Mouse (Mus musculus) CH12.LX (cell line): ENCODE measurements around the gene Col24a1. TPM values are rescaled to one million over a fixed set of nuclear protein-coding genes. Genes with fewer than 3 reads are reported as not detected.

Experiments used
- DNase-seq: peaks from one replicate; pipeline ENCODE4 v3.0.0-alpha.2; 2013; ENCODE audit errors: extremely low read depth
- H3K27ac ChIP-seq: 2 replicates; pipeline ENCODE4 v1.5.1; 2012; ENCODE audit warnings: low read depth, mild to moderate bottlenecking, control low read depth, moderate library complexity; ENCODE audit not compliant: insufficient read depth
- H3K27me3 ChIP-seq: replicated peaks from 2 replicates; pipeline ENCODE3; 2012; ENCODE audit warnings: inconsistent platforms
- H3K36me3 ChIP-seq, 2 experiments: replicated peaks in 1 of 2; 2 replicates each; pipeline versions ENCODE3 to v1.6.1; 2012; ENCODE audit warnings: inconsistent platforms in 1 of 2, low read length in 1 of 2, mild to moderate bottlenecking in 1 of 2, mixed read lengths in 1 of 2, moderate library complexity in 1 of 2; ENCODE audit not compliant: control insufficient read depth in 1 of 2, insufficient read depth in 1 of 2
- H3K4me1 ChIP-seq, 2 experiments: 2 replicates each; pipeline ENCODE4 v1.6.1; 2012; ENCODE audit warnings: inconsistent platforms in 1 of 2, moderate library complexity in 1 of 2; ENCODE audit not compliant: insufficient read depth in 2 of 2, control insufficient read depth in 1 of 2
- H3K4me2 ChIP-seq: 2 replicates; pipeline ENCODE4 v1.6.1; 2012; ENCODE audit warnings: low read depth, mild to moderate bottlenecking, control low read depth; ENCODE audit not compliant: poor library complexity, insufficient read depth, severe bottlenecking
- H3K4me3 ChIP-seq, 3 experiments: fragments of 150-350 bp in 1 of 3; sonication (generic) in 1 of 3; replicated peaks in 1 of 3; 2 replicates each; pipeline versions ENCODE3 to v1.5.1; 2011 to 2012; ENCODE audit warnings: low read depth in 2 of 3, low read length in 2 of 3, mild to moderate bottlenecking in 2 of 3, moderate library complexity in 2 of 3, control low read depth in 1 of 3, improper control_type of control experiment in 1 of 3, inconsistent platforms in 1 of 3, mixed read lengths in 1 of 3; ENCODE audit not compliant: poor library complexity in 1 of 3
- H3K79me2 ChIP-seq: replicated peaks from 2 replicates; pipeline ENCODE4 v1.6.1; 2012; ENCODE audit warnings: mild to moderate bottlenecking, moderate library complexity; ENCODE audit not compliant: control insufficient read depth, poor library complexity, insufficient read depth, severe bottlenecking; ENCODE audit errors: extremely low read depth
- H3K9ac ChIP-seq: 2 replicates; pipeline ENCODE4 v1.6.1; 2012; ENCODE audit warnings: low read depth, mild to moderate bottlenecking, control low read depth, moderate library complexity; ENCODE audit not compliant: insufficient read depth
- H3K9me3 ChIP-seq: replicated peaks from 2 replicates; pipeline ENCODE3; 2012; ENCODE audit warnings: low read length, inconsistent platforms, mixed read lengths
- BHLHE40 ChIP-seq: IDR thresholded peaks from 2 replicates; pipeline ENCODE4 v1.6.1; 2011; ENCODE audit warnings: mild to moderate bottlenecking, low read depth, low read length, improper control_type of control experiment
- CHD1 ChIP-seq: IDR thresholded peaks from 2 replicates; pipeline ENCODE4 v1.6.1; 2012; ENCODE audit warnings: low read depth, low read length, improper control_type of control experiment, inconsistent platforms
- ELF1 ChIP-seq: IDR thresholded peaks from 2 replicates; pipeline ENCODE4 v1.6.1; 2014; ENCODE audit warnings: low read depth, mild to moderate bottlenecking, inconsistent platforms, low read length, improper control_type of control experiment
- JUN ChIP-seq: IDR thresholded peaks from 2 replicates; pipeline ENCODE4 v1.6.1; 2011; ENCODE audit warnings: low read depth, mild to moderate bottlenecking, low read length, improper control_type of control experiment, moderate library complexity; ENCODE audit not compliant: insufficient read depth
- MAFK ChIP-seq: IDR thresholded peaks from 2 replicates; pipeline ENCODE4 v1.6.1; 2011; ENCODE audit warnings: low read length, improper control_type of control experiment; ENCODE audit not compliant: insufficient replicate concordance
- MAX ChIP-seq: IDR thresholded peaks from 2 replicates; pipeline ENCODE4 v1.6.1; 2011; ENCODE audit warnings: low read length, improper control_type of control experiment
- MAZ ChIP-seq: IDR thresholded peaks from 2 replicates; pipeline ENCODE4 v1.6.1; 2012; ENCODE audit warnings: low read depth, mild to moderate bottlenecking, inconsistent platforms, low read length, improper control_type of control experiment, moderate library complexity
- MXI1 ChIP-seq: IDR thresholded peaks from 2 replicates; pipeline ENCODE4 v1.6.1; 2011; ENCODE audit warnings: mild to moderate bottlenecking, low read depth, low read length, improper control_type of control experiment
- MYC ChIP-seq: IDR thresholded peaks from 2 replicates; pipeline ENCODE4 v1.6.1; 2011; ENCODE audit warnings: low read depth, mild to moderate bottlenecking, improper control_type of control experiment, low read length
- NELFE ChIP-seq: IDR thresholded peaks from 2 replicates; pipeline ENCODE4 v1.6.1; 2011; ENCODE audit warnings: low read depth, low read length, improper control_type of control experiment
- PAX5 ChIP-seq: IDR thresholded peaks from 2 replicates; pipeline ENCODE4 v1.6.1; 2012; ENCODE audit warnings: low read length, inconsistent platforms, mixed read lengths
- POLR2A ChIP-seq: IDR thresholded peaks from 2 replicates; pipeline ENCODE4 v1.6.1; 2011; ENCODE audit warnings: low read depth, mild to moderate bottlenecking, improper control_type of control experiment, low read length
- POLR2AphosphoS2 ChIP-seq: IDR thresholded peaks from 2 replicates; pipeline ENCODE4 v1.6.1; 2011; ENCODE audit warnings: low read depth, low read length, improper control_type of control experiment
- USF1 ChIP-seq: IDR thresholded peaks from 2 replicates; pipeline ENCODE4 v1.6.1; 2014; ENCODE audit warnings: low read depth, mild to moderate bottlenecking, inconsistent platforms, low read length, improper control_type of control experiment
- USF2 ChIP-seq: conservative IDR thresholded peaks from 2 replicates; pipeline ENCODE4 v1.6.1; 2011; ENCODE audit warnings: low read depth, low read length, improper control_type of control experiment
- ZKSCAN1 ChIP-seq: IDR thresholded peaks from 2 replicates; pipeline ENCODE4 v1.6.1; 2012; ENCODE audit warnings: low read depth, inconsistent platforms, low read length, improper control_type of control experiment, borderline replicate concordance
- ZMIZ1 ChIP-seq: IDR thresholded peaks from 2 replicates; pipeline ENCODE4 v1.6.1; 2012; ENCODE audit warnings: low read depth, mild to moderate bottlenecking, inconsistent platforms, low read length, improper control_type of control experiment
- dilution Hi-C: fragments of 300-500 bp; cut with MboI; formaldehyde crosslinking; loops from 2 replicates; pipeline ENCODE4 v1.14.3; 2020; ENCODE audit warnings: low sequenced_read_pairs; ENCODE audit not compliant: extremely low pct_unique_long_range_greater_than_20kb, extremely low pct_ligation_motif_present
- in situ Hi-C: fragments of 300-500 bp; cut with MboI; formaldehyde crosslinking; loops from 3 replicates; pipeline ENCODE4 v1.14.3; 2019; ENCODE audit warnings: low sequenced_read_pairs, low pct_ligation_motif_present, low pct_unique_long_range_greater_than_20kb, mixed read lengths
- polyA plus RNA-seq: library from polyadenylated mRNA; unstranded; fragments of >175 nt; gene quantifications from 2 replicates; pipeline ENCODE4 v1.2.1, GENCODE M21; 2012; ENCODE audit warnings: low read depth; ENCODE audit not compliant: insufficient read length
- total RNA-seq, 2 experiments: library from RNA; depleted of rRNA; stranded (reverse); fragments of 300-350 nt in 1 of 2; fragments of >200 nt in 1 of 2; gene quantifications; 2 replicates each; pipeline ENCODE4 v1.2.3; 2012 to 2014

The Col24a1 gene
- total and polyA plus RNA-seq, 3 experiments = 0.10 TPM; not detected in 2

GRCm38 (mm10) chr3:145383095-145383494 is 90.8 kb downstream of the Col24a1 start:
- dilution Hi-C loops = no loop called here
- TF ChIP-seq POLR2A (no peak), MAZ (no peak), MAFK (no peak), ZKSCAN1 (no peak), MAX (no peak), MXI1 (no peak), USF2 (no peak), NELFE (no peak)
- Histone ChIP-seq H3K27ac (no peak overlapping the region), H3K27me3 (no peaks in the 10 kb centered on the region), H3K4me2 (no peak overlapping the region), H3K36me3 (no peaks in the 10 kb centered on the region), H3K9ac (no peak overlapping the region), H3K9me3 (peaks cover 3% of the 10 kb centered on the region), H3K79me2 (no peaks in the 10 kb centered on the region), H3K4me3 (no peak overlapping the region), H3K4me1 (no peaks in the 10 kb centered on the region)
- no peak for DNase-seq
- in situ Hi-C loops = no loop called here

GRCm38 (mm10) chr3:145386434-145386833 is 94.2 kb downstream of the Col24a1 start:
- Histone ChIP-seq H3K27me3 (no peaks in the 10 kb centered on the region), H3K9me3 (peaks cover 3% of the 10 kb centered on the region), H3K27ac (no peak overlapping the region), H3K9ac (no peak overlapping the region), H3K4me3 (no peak overlapping the region), H3K36me3 (no peaks in the 10 kb centered on the region), H3K4me2 (no peak overlapping the region), H3K79me2 (no peaks in the 10 kb centered on the region), H3K4me1 (peaks cover 0 to 9% of the 10 kb centered on the region in 2 experiments; a peak in 2 of 4 replicates)
- no peak for TF ChIP-seq USF1
- TF ChIP-seq JUN = no peak
- no peak for TF ChIP-seq MYC
- DNase-seq = no peak
- dilution Hi-C loops (no loop called here), in situ Hi-C loops (no loop called here)

GRCm38 (mm10) chr3:145390681-145391080 is 98.4 kb downstream of the Col24a1 start:
- Histone ChIP-seq H3K4me2 (no peak overlapping the region), H3K27ac (no peak overlapping the region), H3K4me3 (no peak overlapping the region), H3K9me3 (peaks cover 7% of the 10 kb centered on the region), H3K36me3 (no peaks in the 10 kb centered on the region), H3K9ac (no peak overlapping the region), H3K79me2 (no peaks in the 10 kb centered on the region), H3K4me1 (peaks cover 0 to 31% of the 10 kb centered on the region in 2 experiments; a peak in 2 of 4 replicates), H3K27me3 (no peaks in the 10 kb centered on the region)
- TF ChIP-seq POLR2AphosphoS2 = no peak
- TF ChIP-seq PAX5 = no peak
- no peak for TF ChIP-seq BHLHE40
- no peak for TF ChIP-seq ELF1
- TF ChIP-seq MXI1 = no peak
- no peak for TF ChIP-seq CHD1
- TF ChIP-seq USF1 = no peak
- no peak for TF ChIP-seq ZMIZ1
- DNase-seq = no peak
- in situ Hi-C loops = no loop called here
- dilution Hi-C loops = no loop called here
